Mouse (Mus musculus) cerebellum, postnatal 4 days (tissue): Measurements from ENCODE around the gene Sumf2.

Experiments used
- DNase-seq, 2 experiments: peaks; one replicate each; pipeline ENCODE4 v3.0.0; 2022; ENCODE audit warnings: low spot score in 2 of 2, mixed read lengths in 1 of 2

Sumf2 gene

DNA sequence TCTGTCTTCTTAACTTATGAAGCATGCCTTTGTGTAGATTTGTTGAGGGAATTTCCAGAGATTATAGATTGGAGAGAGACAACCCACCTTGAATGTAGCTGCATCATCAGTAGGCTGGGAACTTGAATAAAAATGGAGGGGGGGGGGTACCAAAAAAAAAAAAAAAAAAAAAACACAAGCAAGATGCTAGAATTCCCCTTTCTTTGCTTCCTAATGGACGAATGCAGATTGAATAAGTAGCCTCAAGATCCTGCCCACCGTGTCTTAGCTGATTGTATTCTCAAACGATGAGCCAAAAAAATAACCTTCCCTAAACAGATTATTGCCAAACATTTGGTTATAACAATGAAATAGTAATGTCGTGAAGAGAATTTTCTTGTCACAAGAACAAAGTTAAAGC is 61.0 kb downstream of the Sumf2 start:
- DNase-seq = no peak

DNA sequence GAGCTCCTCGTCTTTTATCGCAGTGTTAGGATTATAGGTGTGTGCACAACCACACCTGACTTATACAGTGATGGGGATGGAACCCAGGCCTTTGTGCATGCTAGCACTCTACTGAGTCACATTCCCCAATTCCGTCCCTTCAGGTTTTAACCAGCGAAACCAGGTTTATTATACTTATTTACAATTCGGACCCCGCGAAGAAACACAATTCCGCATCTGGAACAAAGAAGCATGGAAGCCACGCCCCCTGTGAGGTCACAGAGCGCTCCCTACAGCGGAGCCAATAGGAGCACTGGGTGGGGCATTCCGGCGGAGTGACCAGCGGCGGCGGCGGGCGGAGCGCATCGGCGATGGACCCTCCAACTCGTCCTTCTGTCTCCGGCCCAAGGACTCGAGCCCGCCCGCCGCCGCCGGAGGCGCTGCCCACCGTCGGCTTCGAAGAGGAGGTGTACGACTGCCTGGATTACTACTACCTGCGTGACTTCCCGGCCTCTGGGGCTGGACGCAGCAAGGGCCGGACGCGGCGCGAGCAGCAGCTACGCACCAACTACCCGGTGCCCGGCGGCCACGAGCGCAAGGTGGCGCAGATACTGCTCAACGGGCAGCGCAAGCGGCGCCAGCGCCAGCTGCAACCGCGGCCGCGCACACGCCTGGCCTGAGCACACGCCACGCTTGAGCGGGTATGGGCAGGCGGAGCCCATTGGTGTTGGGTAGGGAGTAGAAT is 61.6 kb downstream of the Sumf2 start, which contains the start of gene Nupr1l:
Gene Nupr1l, plus strand, starts transcription at position 299 of the 724 bp plus-strand sequence.
- DNase-seq = peak; percentile 75 to 88

DNA sequence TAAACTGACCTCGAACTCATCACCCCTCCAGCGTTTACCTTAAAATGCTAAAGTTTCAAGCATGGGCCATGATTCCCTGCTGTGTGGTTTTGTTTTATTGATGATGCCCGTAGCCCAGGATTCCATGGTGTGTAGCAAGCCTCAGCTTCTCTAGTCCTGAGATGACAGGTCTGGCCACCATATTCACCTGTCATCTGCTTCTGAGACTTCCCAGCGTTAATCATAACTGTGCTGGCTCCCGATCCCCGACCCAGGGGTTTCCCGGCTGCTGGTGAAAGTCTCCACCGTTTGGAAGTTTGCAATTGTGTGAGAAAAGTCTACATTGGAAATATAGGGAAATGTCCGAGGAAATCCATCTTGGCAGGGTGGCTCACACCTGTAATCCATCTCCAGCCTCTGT is 62.4 kb downstream of the Sumf2 start:
- DNase-seq = no peak

DNA sequence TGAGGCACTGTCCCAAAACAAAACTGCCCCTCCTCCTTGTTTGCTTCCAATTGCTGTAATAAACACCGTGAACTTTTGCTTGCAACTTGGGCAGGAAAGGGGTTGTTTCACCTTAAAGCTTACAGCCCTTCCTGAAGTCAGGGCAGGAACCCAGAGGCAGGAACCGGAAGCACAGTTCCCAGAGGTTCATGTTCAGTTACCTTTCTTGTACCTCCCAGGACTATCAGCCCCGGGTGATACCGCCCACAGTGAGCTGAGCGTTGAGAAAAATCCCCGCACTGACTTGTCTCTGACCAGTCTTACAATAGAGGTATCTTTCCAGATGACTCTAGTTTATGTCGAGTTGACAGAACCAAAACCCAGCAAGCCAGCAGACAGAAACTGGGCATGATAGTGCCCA is 62.8 kb downstream of the Sumf2 start:
- no peak for DNase-seq
